Mouse (Mus musculus): Measurements from ENCODE around the gene Ppox. TPM values are rescaled to one million over a fixed set of nuclear protein-coding genes. Genes with fewer than 3 reads are reported as not detected.

Gene Ppox
- 28.1 TPM for polyA plus RNA-seq (2014; fragmentation: Illumina TruSeq; extraction: RNeasy Lipid Tissue Mini Kit (QIAGEN cat#74804); ENCODE audit: low read depth, low replicate concordance)

DNA sequence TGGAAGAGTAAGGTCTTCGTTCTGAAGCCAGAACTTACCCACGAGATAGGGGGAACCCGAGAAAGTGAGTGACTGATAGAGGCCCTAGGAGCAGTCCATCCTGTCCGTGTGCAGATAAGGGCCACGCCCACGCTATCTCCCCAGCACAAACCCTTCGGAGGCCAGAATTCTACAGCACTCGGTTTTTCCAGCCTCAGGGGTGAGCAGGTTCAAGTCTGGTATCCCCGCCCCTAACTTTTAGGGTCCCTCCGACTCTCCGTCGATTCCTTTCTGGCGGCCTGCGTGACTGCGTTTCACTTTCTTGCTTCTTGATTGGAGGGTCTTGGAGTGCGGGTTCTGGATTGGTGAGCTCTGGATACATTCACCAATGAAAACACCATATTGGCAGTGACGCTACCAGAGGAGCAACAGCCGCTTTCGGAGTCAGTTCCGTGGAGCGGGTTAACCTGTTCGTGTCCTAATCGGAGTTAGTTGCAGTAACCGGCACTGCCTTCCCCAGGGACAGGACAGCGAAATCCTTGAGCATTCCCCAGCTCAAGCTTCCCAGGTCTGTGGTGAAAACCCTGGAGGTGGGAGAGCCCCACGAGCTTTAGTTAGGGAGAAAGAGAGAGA, at the start of gene Ppox:
Ppox (minus strand) TSS at position 271 of the 612 bp plus-strand sequence.

DNA sequence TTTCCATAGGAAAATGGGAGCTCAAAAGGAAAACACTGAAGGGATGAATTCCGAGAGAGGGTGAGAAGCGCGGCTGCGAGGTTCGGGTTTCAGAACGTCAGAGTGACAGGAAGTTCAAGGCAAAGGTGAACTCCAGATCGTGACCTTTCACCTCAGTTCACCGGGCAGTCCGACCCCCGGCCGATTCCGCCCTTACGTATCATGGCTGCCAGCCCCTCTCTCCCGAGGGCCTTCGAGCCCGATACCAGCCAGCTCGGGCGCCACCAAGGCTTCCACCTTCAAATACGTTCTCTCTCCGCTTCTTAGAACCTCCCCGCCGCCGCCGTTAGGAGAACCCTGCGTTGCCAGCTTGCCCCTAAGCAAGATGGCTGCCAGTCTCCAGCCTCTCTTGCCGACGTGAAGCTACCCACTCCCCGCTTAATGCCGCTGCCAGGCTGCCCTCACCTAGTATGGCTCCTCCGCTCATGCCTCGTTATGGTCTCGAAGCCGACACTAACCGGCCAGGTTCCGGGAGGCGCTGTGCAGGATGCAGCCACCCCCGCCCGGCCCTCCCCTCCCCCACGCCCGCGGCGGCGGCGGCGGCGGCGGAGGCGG, 48.0 kb upstream of the Ppox start, which contains the start of gene Dedd:
Dedd (plus strand) TSS at position 307 of the 594 bp plus-strand sequence.

DNA sequence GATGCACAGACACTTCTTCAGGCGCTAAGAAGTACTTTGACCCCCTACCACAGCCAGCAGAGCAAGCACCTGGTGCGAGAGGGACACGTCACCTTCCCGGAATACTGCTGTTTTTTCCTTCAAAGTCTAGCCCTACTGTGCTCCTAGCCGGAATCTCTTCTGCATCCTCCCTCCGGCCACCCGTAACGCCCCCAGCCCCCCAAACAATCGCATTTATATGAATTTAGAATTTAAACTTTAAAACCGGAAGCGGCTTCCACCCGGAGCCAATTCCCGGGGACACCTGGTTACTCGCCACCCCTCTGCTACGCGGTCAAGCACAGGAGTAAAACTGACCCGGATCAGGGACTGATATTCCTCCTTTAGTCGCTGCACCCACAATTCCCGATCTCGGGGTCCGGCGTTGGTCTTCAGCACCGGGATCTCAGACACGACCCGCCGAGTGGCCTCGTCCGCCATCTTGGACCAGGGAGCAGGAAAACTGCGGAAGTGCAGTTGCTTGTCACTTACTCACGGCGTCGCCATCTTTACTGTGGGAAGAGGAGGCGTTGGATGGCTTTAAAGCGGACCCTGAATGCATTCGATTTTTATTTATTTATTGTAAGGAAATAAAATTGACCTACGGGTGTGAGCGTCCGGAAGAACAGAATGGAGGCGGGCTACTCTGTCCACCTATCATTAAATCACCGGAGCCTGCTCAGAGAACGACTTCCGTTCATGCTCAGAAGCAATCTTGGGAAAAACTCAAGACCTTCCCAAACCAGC, 13.5 kb upstream of the Ppox start, which contains the start of gene Ufc1:
Ufc1 (minus strand) TSS at position 727 of the 765 bp plus-strand sequence.

DNA sequence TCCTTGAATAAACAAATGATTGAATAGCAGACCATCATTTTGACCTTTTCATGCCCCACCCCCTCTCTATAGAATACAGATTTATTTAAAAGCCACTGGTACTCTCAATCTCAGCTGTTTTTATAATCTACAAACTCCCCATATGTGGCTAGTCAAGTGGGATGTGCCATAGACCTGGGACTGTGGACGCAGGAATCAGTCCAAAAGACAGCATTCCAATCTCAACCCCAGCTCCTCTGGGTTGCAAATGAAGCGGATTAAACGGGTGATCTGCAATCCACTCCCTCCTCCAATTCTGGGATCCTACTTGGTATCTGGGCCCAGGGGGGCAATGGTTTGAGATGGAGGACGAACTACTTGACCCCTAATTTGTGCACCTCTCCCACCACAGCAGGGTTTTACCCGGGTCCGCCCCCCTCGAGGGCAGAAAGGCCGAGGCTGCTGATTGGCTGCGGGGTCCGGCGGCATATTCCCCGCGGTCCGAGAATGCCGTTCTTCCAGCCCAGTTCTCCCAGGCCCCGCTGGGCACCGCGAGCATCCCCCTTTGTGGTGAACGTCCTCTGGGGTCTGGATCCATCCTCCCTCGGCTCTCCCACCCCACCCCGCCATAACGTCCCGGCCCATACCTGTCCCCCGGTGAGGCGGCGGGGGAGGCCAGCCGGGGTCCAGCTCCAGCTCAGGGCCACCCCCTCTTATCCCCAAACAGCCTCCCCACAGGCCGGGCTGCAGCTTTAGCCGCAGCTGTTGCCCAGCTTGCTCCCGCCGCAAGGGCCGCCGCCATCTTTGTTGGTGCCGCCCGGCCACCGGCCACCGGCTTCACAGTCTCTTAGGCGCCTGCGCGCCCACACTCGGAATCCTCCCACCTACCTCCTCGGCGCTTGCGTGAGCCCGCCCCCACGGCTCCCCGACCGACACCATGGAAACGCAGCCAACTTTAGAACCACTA, 6.4 kb upstream of the Ppox start, which contains the start of gene Usp21:
Usp21 (minus strand) TSS at position 856 of the 946 bp plus-strand sequence.

DNA sequence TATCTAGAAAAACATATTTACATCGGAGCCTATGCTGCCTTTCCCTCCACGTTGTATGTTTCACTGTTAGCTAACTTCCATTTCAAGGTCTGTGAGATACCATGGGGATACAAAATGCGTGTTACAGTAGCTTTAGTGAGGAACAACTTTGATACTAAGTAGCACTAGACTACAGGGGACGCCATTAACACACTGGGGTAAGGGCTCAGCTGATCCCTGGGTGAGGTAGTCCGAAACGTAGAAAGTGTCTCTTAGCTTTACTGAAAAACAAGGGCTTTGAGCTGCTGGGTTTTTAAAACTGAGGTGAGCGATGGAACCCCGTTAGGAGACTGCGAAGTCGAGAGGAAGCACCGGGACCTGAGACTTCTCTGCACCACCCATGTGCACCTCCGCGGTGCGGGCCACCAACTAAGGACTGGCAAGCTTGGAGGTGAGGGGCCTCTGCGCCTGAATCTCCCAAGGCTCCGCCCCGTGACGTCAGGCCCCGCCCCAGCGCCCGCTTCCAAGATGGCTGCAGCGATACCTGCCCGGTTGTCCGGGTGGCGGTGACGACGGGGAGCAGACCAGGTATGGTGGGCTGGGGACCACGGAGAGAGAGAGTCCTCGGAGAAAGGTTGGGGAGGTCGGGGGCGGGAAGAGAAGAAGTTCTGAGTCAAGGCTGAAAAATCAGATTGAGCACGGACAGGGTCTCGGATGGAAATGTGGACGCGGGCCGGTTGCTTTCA, 11.0 kb downstream of the Ppox start, which contains the start of gene B4galt3:
B4galt3 (plus strand) TSS at position 481 of the 725 bp plus-strand sequence.

DNA sequence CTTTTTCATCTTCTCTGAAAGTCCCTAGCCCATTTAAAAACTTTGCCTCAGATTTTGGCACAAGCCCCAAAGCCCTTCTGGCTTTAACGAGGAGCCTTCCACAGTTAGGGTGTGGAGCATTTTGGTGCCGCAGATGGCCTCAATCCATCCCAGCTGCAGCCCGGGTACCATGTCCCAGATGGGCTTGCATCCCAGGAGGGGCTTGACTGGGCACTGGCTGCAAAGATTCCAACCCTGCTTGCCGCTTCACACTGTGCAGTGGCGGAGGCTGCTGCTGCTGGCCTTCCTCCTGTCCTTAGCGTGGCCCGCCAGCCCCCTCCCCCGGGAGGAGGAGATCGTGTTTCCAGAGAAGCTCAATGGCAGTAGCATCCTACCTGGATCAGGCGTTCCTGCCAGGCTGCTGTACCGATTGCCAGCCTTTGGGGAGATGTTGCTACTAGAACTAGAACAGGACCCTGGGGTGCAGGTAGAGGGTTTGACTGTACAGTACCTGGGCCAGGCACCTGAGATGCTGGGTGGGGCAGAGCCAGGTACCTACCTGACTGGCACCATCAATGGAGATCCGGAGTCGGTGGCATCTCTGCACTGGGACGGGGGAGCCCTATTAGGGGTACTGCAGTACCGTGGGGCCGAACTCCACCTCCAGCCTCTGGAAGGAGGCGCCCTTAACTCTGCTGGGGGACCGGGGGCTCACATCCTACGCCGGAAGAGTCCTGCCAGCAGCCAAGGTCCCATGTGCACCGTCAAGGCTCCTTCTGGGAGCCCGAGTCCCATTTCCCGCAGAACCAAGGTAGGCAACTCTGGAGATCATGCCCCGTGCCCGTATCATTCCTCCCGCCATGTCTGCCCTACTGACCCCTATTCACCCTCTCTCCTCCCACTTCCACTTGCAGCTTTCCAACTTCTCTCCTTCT, 30.0 kb downstream of the Ppox start, which contains the start of gene Ndufs2:
Ndufs2 (minus strand) TSS at position 709 of the 914 bp plus-strand sequence.

DNA sequence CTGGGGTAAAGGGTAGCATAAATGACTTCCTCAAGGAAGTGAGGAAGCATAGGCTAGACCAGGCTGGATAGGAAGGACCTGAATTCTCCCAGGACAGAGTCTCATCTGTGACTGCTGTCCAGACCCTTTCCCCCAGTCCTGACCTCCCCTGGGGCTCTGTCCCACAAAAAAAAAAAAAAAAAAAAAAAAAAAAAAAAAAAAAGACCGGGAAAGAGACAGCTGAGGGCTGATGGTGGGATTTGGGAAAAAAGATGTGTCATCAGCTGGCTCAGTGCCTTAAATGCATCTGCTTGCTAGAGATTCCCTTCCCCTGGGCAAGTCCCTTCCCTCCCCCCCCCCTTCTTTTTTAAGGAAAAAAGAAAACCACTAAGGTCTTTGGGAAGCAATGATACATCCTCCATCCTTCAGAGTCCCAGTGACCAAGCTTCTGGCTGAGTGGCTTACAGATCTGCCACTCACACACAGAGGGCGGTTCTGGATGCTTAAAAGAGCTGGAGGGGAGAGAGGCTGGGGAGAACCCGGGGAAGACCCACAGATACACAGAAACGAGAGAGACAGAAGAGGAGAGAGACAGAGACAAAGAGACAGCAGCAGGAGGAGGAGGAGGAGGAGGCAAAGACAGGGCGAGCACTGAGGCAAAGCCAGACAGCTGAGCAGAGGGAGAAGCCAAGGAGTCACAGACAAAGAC, 30.9 kb downstream of the Ppox start, which contains the start of gene Adamts4:
Adamts4 (plus strand) TSS at position 509 of the 688 bp plus-strand sequence.

DNA sequence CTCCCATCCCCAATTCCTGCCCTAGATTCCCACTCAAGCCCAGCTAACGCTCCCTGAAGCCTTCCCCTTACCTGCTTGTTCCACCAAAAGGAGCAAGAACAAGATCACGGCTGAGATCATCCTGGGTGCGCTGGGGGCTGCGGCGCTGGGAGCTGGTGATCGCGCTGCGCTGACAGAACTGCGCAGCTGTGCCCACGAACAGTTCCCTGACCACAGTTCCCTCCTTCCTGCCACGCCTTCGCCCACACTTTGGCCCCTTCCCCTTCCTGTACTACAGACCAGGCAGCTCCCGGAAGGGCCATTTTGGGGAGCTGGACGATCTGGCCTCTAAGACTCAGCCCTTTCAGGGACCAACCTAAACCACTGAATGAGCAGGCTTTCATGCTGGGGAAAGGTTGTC, 46.9 kb downstream of the Ppox start, which contains the start of gene Fcer1g:
Fcer1g (minus strand) TSS at position 240 of the 400 bp plus-strand sequence.

Other genes with a start within 250 kb of the Ppox start
- 18.7 TPM for gene Fcgr3, start 216.3 kb downstream of the Ppox start, polyA plus RNA-seq (2014; fragmentation: Illumina TruSeq; extraction: RNeasy Lipid Tissue Mini Kit (QIAGEN cat#74804); ENCODE audit: low read depth, low replicate concordance)
- 1.6 TPM for gene Cfap126, start 167.3 kb downstream of the Ppox start, polyA plus RNA-seq (2014; fragmentation: Illumina TruSeq; extraction: RNeasy Lipid Tissue Mini Kit (QIAGEN cat#74804); ENCODE audit: low read depth, low replicate concordance)
- 513 TPM for gene Sdhc, start 130.6 kb downstream of the Ppox start, polyA plus RNA-seq (2014; fragmentation: Illumina TruSeq; extraction: RNeasy Lipid Tissue Mini Kit (QIAGEN cat#74804); ENCODE audit: low read depth, low replicate concordance)
- 1.1 TPM for gene Mpz, start 130.5 kb downstream of the Ppox start, polyA plus RNA-seq (2014; fragmentation: Illumina TruSeq; extraction: RNeasy Lipid Tissue Mini Kit (QIAGEN cat#74804); ENCODE audit: low read depth, low replicate concordance)
- 383 TPM for gene Pcp4l1, start 84.9 kb downstream of the Ppox start, polyA plus RNA-seq (2014; fragmentation: Illumina TruSeq; extraction: RNeasy Lipid Tissue Mini Kit (QIAGEN cat#74804); ENCODE audit: low read depth, low replicate concordance)
- 0.16 TPM for gene Nr1i3, start 67.2 kb downstream of the Ppox start, polyA plus RNA-seq (2014; fragmentation: Illumina TruSeq; extraction: RNeasy Lipid Tissue Mini Kit (QIAGEN cat#74804); ENCODE audit: low read depth, low replicate concordance)
- gene Tomm40l, start 58.7 kb downstream of the Ppox start, polyA plus RNA-seq (2014; fragmentation: Illumina TruSeq; extraction: RNeasy Lipid Tissue Mini Kit (QIAGEN cat#74804); ENCODE audit: low read depth, low replicate concordance), result 90.3 TPM
- 18.8 TPM for gene Apoa2, start 56.1 kb downstream of the Ppox start, polyA plus RNA-seq (2014; fragmentation: Illumina TruSeq; extraction: RNeasy Lipid Tissue Mini Kit (QIAGEN cat#74804); ENCODE audit: low read depth, low replicate concordance)
- 22.5 TPM for gene Fcer1g, start 46.8 kb downstream of the Ppox start, polyA plus RNA-seq (2014; fragmentation: Illumina TruSeq; extraction: RNeasy Lipid Tissue Mini Kit (QIAGEN cat#74804); ENCODE audit: low read depth, low replicate concordance)
- gene Adamts4, start 30.8 kb downstream of the Ppox start, polyA plus RNA-seq (2014; fragmentation: Illumina TruSeq; extraction: RNeasy Lipid Tissue Mini Kit (QIAGEN cat#74804); ENCODE audit: low read depth, low replicate concordance), result 0.86 TPM
- gene Ndufs2, start 29.8 kb downstream of the Ppox start, polyA plus RNA-seq (2014; fragmentation: Illumina TruSeq; extraction: RNeasy Lipid Tissue Mini Kit (QIAGEN cat#74804); ENCODE audit: low read depth, low replicate concordance), result 1,308 TPM
- 19.0 TPM for gene B4galt3, start 10.9 kb downstream of the Ppox start, polyA plus RNA-seq (2014; fragmentation: Illumina TruSeq; extraction: RNeasy Lipid Tissue Mini Kit (QIAGEN cat#74804); ENCODE audit: low read depth, low replicate concordance)
- gene Usp21, start 6.8 kb upstream of the Ppox start, polyA plus RNA-seq (2014; fragmentation: Illumina TruSeq; extraction: RNeasy Lipid Tissue Mini Kit (QIAGEN cat#74804); ENCODE audit: low read depth, low replicate concordance), result 27.0 TPM
- gene Ufc1, start 13.8 kb upstream of the Ppox start, polyA plus RNA-seq (2014; fragmentation: Illumina TruSeq; extraction: RNeasy Lipid Tissue Mini Kit (QIAGEN cat#74804); ENCODE audit: low read depth, low replicate concordance), result 94.8 TPM
- 29.9 TPM for gene Dedd, start 48.0 kb upstream of the Ppox start, polyA plus RNA-seq (2014; fragmentation: Illumina TruSeq; extraction: RNeasy Lipid Tissue Mini Kit (QIAGEN cat#74804); ENCODE audit: low read depth, low replicate concordance)
- gene Nit1, start 64.5 kb upstream of the Ppox start, polyA plus RNA-seq (2014; fragmentation: Illumina TruSeq; extraction: RNeasy Lipid Tissue Mini Kit (QIAGEN cat#74804); ENCODE audit: low read depth, low replicate concordance), result 45.2 TPM
- 90.2 TPM for gene Pfdn2, start 64.5 kb upstream of the Ppox start, polyA plus RNA-seq (2014; fragmentation: Illumina TruSeq; extraction: RNeasy Lipid Tissue Mini Kit (QIAGEN cat#74804); ENCODE audit: low read depth, low replicate concordance)
- not detected for gene Klhdc9, start 79.6 kb upstream of the Ppox start, polyA plus RNA-seq (2014; fragmentation: Illumina TruSeq; extraction: RNeasy Lipid Tissue Mini Kit (QIAGEN cat#74804); ENCODE audit: low read depth, low replicate concordance)
- gene Nectin4, start 88.9 kb upstream of the Ppox start, polyA plus RNA-seq (2014; fragmentation: Illumina TruSeq; extraction: RNeasy Lipid Tissue Mini Kit (QIAGEN cat#74804); ENCODE audit: low read depth, low replicate concordance), result 0.47 TPM
- 3.0 TPM for gene Arhgap30, start 107.8 kb upstream of the Ppox start, polyA plus RNA-seq (2014; fragmentation: Illumina TruSeq; extraction: RNeasy Lipid Tissue Mini Kit (QIAGEN cat#74804); ENCODE audit: low read depth, low replicate concordance)
- gene Usf1, start 130.1 kb upstream of the Ppox start, polyA plus RNA-seq (2014; fragmentation: Illumina TruSeq; extraction: RNeasy Lipid Tissue Mini Kit (QIAGEN cat#74804); ENCODE audit: low read depth, low replicate concordance), result 34.5 TPM
- 3.4 TPM for gene Tstd1, start 137.7 kb upstream of the Ppox start, polyA plus RNA-seq (2014; fragmentation: Illumina TruSeq; extraction: RNeasy Lipid Tissue Mini Kit (QIAGEN cat#74804); ENCODE audit: low read depth, low replicate concordance)
- gene F11r, start 156.3 kb upstream of the Ppox start, polyA plus RNA-seq (2014; fragmentation: Illumina TruSeq; extraction: RNeasy Lipid Tissue Mini Kit (QIAGEN cat#74804); ENCODE audit: low read depth, low replicate concordance), result 41.0 TPM
- gene Alyref2, start 222.3 kb upstream of the Ppox start, polyA plus RNA-seq (2014; fragmentation: Illumina TruSeq; extraction: RNeasy Lipid Tissue Mini Kit (QIAGEN cat#74804); ENCODE audit: low read depth, low replicate concordance), result 3.7 TPM